Comparison of ENCODE assay signal across 28 mouse cellular contexts in the genomic region with DNA sequence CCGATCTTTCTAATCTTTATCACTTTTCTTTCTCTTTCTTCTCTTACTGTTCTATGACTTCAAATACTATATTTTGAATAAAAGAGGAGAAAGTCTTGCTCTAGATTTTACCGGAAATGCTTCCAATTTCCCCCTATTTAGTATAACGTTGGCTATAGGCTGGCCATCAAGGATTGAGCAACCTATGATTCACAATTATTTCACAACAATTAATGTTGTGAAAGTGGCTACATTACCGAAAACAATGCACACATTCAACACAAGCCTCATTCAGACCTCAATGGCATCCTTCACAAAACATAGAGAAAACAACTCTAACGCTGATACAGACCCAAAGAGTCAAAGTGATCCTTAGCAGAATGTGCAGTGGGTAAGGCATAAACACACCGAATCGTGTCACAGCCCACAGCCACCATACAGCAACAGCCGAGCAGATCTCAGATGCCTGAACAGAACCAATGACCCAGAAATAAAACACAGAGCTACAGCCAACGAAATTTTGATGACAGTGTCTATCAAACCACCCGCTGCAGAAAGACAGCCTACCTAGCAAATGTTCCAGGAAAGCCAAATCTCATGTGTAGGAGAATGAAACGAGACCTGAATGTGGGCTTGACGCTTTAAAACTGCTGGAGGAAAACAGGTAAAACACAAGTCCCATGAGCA. TPM values are rescaled to one million over a fixed set of nuclear protein-coding genes. Genes with fewer than 3 reads are reported as not detected.
DNase-seq lines count a peak whose midpoint lies in the region; ATAC-seq and TF ChIP-seq lines count a peak whose summit lies in the region.
"Had no signal": no experiment of that assay in that cellular context is flagged by ENCODE, and none has a peak within 500 bp of the region (broad histone marks: within the 10 kb centered on the region; RNA-seq: fewer than 3 reads in every experiment).

No protein-coding gene starts in this region.

- H3K27ac ChIP-seq in hindbrain, embryonic 12.5 days, result peak overlapping the region; percentile 66
- H3K27ac ChIP-seq in hindbrain, embryonic 16.5 days (ENCODE audit: low read depth, low read length), result no peak overlapping the region
- peak overlapping the region; percentile 19; the same call in 1 of the 2 replicates for H3K27ac ChIP-seq in bone marrow, adult 2 months (ENCODE audit: control insufficient read depth, insufficient read depth, low read depth, low read length, poor library complexity)
- H3K27ac ChIP-seq in forebrain, embryonic 13.5 days, result no peak overlapping the region
- H3K27ac ChIP-seq: embryonic facial prominence, embryonic 12.5 days; forebrain, embryonic 12.5 days; heart, embryonic 13.5 days; kidney, embryonic 15.5 days; limb, embryonic 13.5 days; liver, embryonic 12.5 days had no signal

- 62% methylated on average over 12 of the region's 12 CpGs for WGBS in hindbrain, embryonic 12.5 days
- WGBS in hindbrain, embryonic 16.5 days, result 55% methylated on average over 12 of the region's 12 CpGs
- 66% methylated on average over 12 of the region's 12 CpGs for WGBS in bone marrow, adult 2 months
- 53% methylated on average over 12 of the region's 12 CpGs for WGBS in forebrain, embryonic 13.5 days

- H3K4me1 ChIP-seq in hindbrain, embryonic 12.5 days, result peaks cover 54% of the 10 kb centered on the region
- H3K4me1 ChIP-seq in hindbrain, embryonic 16.5 days (ENCODE audit: control insufficient read depth, insufficient read depth, low read depth, low read length), result peaks cover 12% of the 10 kb centered on the region
- peaks cover 8% of the 10 kb centered on the region; the same call in 1 of the 2 replicates for H3K4me1 ChIP-seq in bone marrow, adult 2 months (ENCODE audit: control insufficient read depth, insufficient read depth, low read length)
- H3K4me1 ChIP-seq in forebrain, embryonic 13.5 days, result peaks cover 46% of the 10 kb centered on the region
- H3K4me1 ChIP-seq: embryonic facial prominence, embryonic 12.5 days; liver, embryonic 12.5 days had no signal

- 0 out of 2 replicates have a peak overlapping the region, but pooled peaks have one; percentile 11 for H3K4me2 ChIP-seq in hindbrain, embryonic 12.5 days (replicated peaks)
- no peak overlapping the region for H3K4me2 ChIP-seq in hindbrain, embryonic 16.5 days (ENCODE audit: low read length)
- H3K4me2 ChIP-seq in forebrain, embryonic 13.5 days, result no peak overlapping the region
- H3K4me2 ChIP-seq: embryonic facial prominence, embryonic 12.5 days; forebrain, embryonic 12.5 days; heart, embryonic 13.5 days; kidney, embryonic 15.5 days; limb, embryonic 13.5 days; liver, embryonic 12.5 days had no signal

- no peaks in the 10 kb centered on the region for H3K9me3 ChIP-seq in hindbrain, embryonic 12.5 days (replicated peaks)
- no peaks in the 10 kb centered on the region for H3K9me3 ChIP-seq in hindbrain, embryonic 16.5 days (ENCODE audit: control insufficient read depth, low read length)
- H3K9me3 ChIP-seq in forebrain, embryonic 13.5 days (replicated peaks), result no peaks in the 10 kb centered on the region
- H3K9me3 ChIP-seq: embryonic facial prominence, embryonic 12.5 days; forebrain, embryonic 12.5 days; heart, embryonic 13.5 days; kidney, embryonic 15.5 days; limb, embryonic 13.5 days; liver, embryonic 12.5 days had no signal

- TF ChIP-seq POLR2A in bone marrow, adult 2 months (IDR thresholded peaks at IDR 0.05; ENCODE audit: borderline replicate concordance, control insufficient read depth, low read depth, low read length), result no peak

- no peak for ATAC-seq in hindbrain, embryonic 12.5 days (ENCODE audit: low FRiP score)
- no peak for ATAC-seq in hindbrain, embryonic 16.5 days
- peak; percentile 38; the same call in 1 of the 2 replicates for ATAC-seq in megakaryocyte progenitor cell, adult 5-6 weeks (replicated peaks; ENCODE audit: poor library complexity)
- ATAC-seq in forebrain, embryonic 13.5 days, result no peak
- ATAC-seq: liver, embryonic 12.5 days; midbrain, embryonic 16.5 days had no signal

- no peaks in the 10 kb centered on the region for H3K36me3 ChIP-seq in hindbrain, embryonic 12.5 days
- no peaks in the 10 kb centered on the region for H3K36me3 ChIP-seq in hindbrain, embryonic 16.5 days (ENCODE audit: control insufficient read depth, insufficient read depth, low read length)
- no peaks in the 10 kb centered on the region for H3K36me3 ChIP-seq in C2C12 (ENCODE audit: control insufficient read depth, insufficient read depth)
- no peaks in the 10 kb centered on the region for H3K36me3 ChIP-seq in forebrain, embryonic 13.5 days (ENCODE audit: poor library complexity, severe bottlenecking)
- H3K36me3 ChIP-seq: embryonic facial prominence, embryonic 12.5 days; forebrain, embryonic 12.5 days; heart, embryonic 13.5 days; kidney, embryonic 15.5 days; limb, embryonic 13.5 days; liver, embryonic 12.5 days had no signal

- no peaks in the 10 kb centered on the region for H3K79me2 ChIP-seq in C2C12 (ENCODE audit: control insufficient read depth, insufficient read depth)

- H3K4me3 ChIP-seq in hindbrain, embryonic 12.5 days, result no peak overlapping the region
- no peak overlapping the region for H3K4me3 ChIP-seq in hindbrain, embryonic 16.5 days (ENCODE audit: low read length)
- no peak overlapping the region for H3K4me3 ChIP-seq in C2C12 (ENCODE audit: insufficient read depth, poor library complexity, severe bottlenecking)
- H3K4me3 ChIP-seq in bone marrow, adult 2 months (replicated peaks; ENCODE audit: control insufficient read depth, low read depth, low read length), result no peak overlapping the region
- no peak overlapping the region for H3K4me3 ChIP-seq in forebrain, embryonic 13.5 days
- H3K4me3 ChIP-seq: embryonic facial prominence, embryonic 12.5 days; forebrain, embryonic 12.5 days; heart, embryonic 13.5 days; kidney, embryonic 15.5 days; limb, embryonic 13.5 days; liver, embryonic 12.5 days had no signal

- no peaks in the 10 kb centered on the region for H3K79me3 ChIP-seq in C2C12 (ENCODE audit: low read depth)

- no peak for TF ChIP-seq CTCF in C2C12 (IDR thresholded peaks at IDR 0.05; ENCODE audit: control insufficient read depth, insufficient read depth, insufficient read length)
- no peak for TF ChIP-seq CTCF in bone marrow, adult 2 months (IDR thresholded peaks at IDR 0.05; ENCODE audit: control insufficient read depth, insufficient read depth, low read length)

- no peak overlapping the region for H3ac ChIP-seq in C2C12 (ENCODE audit: control insufficient read depth, insufficient read length, low read depth)

- H3K9ac ChIP-seq in hindbrain, embryonic 12.5 days, result no peak overlapping the region
- H3K9ac ChIP-seq in hindbrain, embryonic 16.5 days (ENCODE audit: low read depth, low read length), result no peak overlapping the region
- no peak overlapping the region for H3K9ac ChIP-seq in forebrain, embryonic 13.5 days
- H3K9ac ChIP-seq: embryonic facial prominence, embryonic 12.5 days; forebrain, embryonic 12.5 days; heart, embryonic 13.5 days; kidney, embryonic 15.5 days; limb, embryonic 13.5 days; liver, embryonic 12.5 days had no signal

- no peaks in the 10 kb centered on the region; the same call in 1 of the 2 replicates for H3K27me3 ChIP-seq in hindbrain, embryonic 12.5 days
- H3K27me3 ChIP-seq in hindbrain, embryonic 16.5 days (replicated peaks; ENCODE audit: control insufficient read depth, insufficient read depth, low read length), result no peaks in the 10 kb centered on the region
- no peaks in the 10 kb centered on the region for H3K27me3 ChIP-seq in C2C12 (ENCODE audit: control insufficient read depth, insufficient read depth, insufficient read length)
- no peaks in the 10 kb centered on the region for H3K27me3 ChIP-seq in forebrain, embryonic 13.5 days

- DNase-seq in natural killer cell, adult 2 months (ENCODE audit: low spot score in 2 of 2), result no peak
- no peak for DNase-seq in B cell, adult 2 months
- DNase-seq: adrenal gland, postnatal 36 days; cerebellum, adult 18-20 months; cerebellum, postnatal 14 days; gastrocnemius, postnatal 10 days; heart, adult 18-20 months; heart, postnatal 14 days; kidney, adult 11 months; kidney, postnatal 36 days; layer of hippocampus, postnatal 36 days; lung, adult 18-20 months; lung, postnatal 36 days; right cerebral cortex, postnatal 25 days; spleen, adult 18-20 months had no signal

RNA-seq across cellular contexts. Expression of a gene that starts 7.5 kb away (rescaled TPM):
- 38.7 and 46.7 TPM in 2 replicates for polyA plus RNA-seq in hindbrain, embryonic 12.5 days (2016; fragmentation: Nextera tagmentation; extraction: Ambion mirVana)
- 30.3 and 30.8 TPM in 2 replicates for polyA plus RNA-seq in hindbrain, embryonic 16.5 days (2015; fragmentation: Nextera tagmentation; extraction: Ambion mirVana)
- polyA plus RNA-seq in C2C12 (2012; fragmentation: generic; extraction: Trizol), result 0.21 TPM
- 8.8 and 18.3 TPM in 2 replicates for polyA plus RNA-seq in bone marrow, adult 2 months (2011; ENCODE audit: insufficient read depth, insufficient read length, low replicate concordance, missing spikeins)
- total RNA-seq in megakaryocyte progenitor cell, adult 5-6 weeks (2015), result 44.9 and 57.1 TPM in 2 replicates
- 35.8 and 40.9 TPM in 2 replicates for total RNA-seq in megakaryocyte progenitor cell, adult 5-6 weeks (2017)
- 12.8 and 17.4 TPM in 2 replicates for polyA plus RNA-seq in forebrain, embryonic 13.5 days (2015; fragmentation: Nextera tagmentation; extraction: Ambion mirVana)

RNA-seq across cellular contexts. Expression of a gene that starts 15.8 kb away (rescaled TPM):
- 9.5 and 9.7 TPM in 2 replicates for polyA plus RNA-seq in hindbrain, embryonic 12.5 days (2016; fragmentation: Nextera tagmentation; extraction: Ambion mirVana)
- polyA plus RNA-seq in hindbrain, embryonic 16.5 days (2015; fragmentation: Nextera tagmentation; extraction: Ambion mirVana), result 11.4 and 17.6 TPM in 2 replicates
- 0.46 TPM for polyA plus RNA-seq in C2C12 (2012; fragmentation: generic; extraction: Trizol)
- polyA plus RNA-seq in bone marrow, adult 2 months (2011; ENCODE audit: insufficient read depth, insufficient read length, low replicate concordance, missing spikeins), result 11.9 and 15.0 TPM in 2 replicates
- 0.44 TPM in 1 of 2 replicates, not detected in the other for total RNA-seq in megakaryocyte progenitor cell, adult 5-6 weeks (2015)
- 0.08 TPM in 1 of 2 replicates, not detected in the other for total RNA-seq in megakaryocyte progenitor cell, adult 5-6 weeks (2017)
- polyA plus RNA-seq in forebrain, embryonic 13.5 days (2015; fragmentation: Nextera tagmentation; extraction: Ambion mirVana), result 3.9 and 4.1 TPM in 2 replicates

RNA-seq across cellular contexts. Expression of a gene that starts 37.4 kb away (rescaled TPM):
- polyA plus RNA-seq in hindbrain, embryonic 12.5 days (2016; fragmentation: Nextera tagmentation; extraction: Ambion mirVana), result 237 and 251 TPM in 2 replicates
- 120 and 126 TPM in 2 replicates for polyA plus RNA-seq in hindbrain, embryonic 16.5 days (2015; fragmentation: Nextera tagmentation; extraction: Ambion mirVana)
- polyA plus RNA-seq in C2C12 (2012; fragmentation: generic; extraction: Trizol), result 7.5 TPM
- 7.1 and 12.1 TPM in 2 replicates for polyA plus RNA-seq in bone marrow, adult 2 months (2011; ENCODE audit: insufficient read depth, insufficient read length, low replicate concordance, missing spikeins)
- 129 and 134 TPM in 2 replicates for total RNA-seq in megakaryocyte progenitor cell, adult 5-6 weeks (2015)
- total RNA-seq in megakaryocyte progenitor cell, adult 5-6 weeks (2017), result 58.4 and 63.3 TPM in 2 replicates
- polyA plus RNA-seq in forebrain, embryonic 13.5 days (2015; fragmentation: Nextera tagmentation; extraction: Ambion mirVana), result 287 and 299 TPM in 2 replicates

RNA-seq across cellular contexts. Expression of a gene that starts 50.5 kb away (rescaled TPM):
- polyA plus RNA-seq in hindbrain, embryonic 12.5 days (2016; fragmentation: Nextera tagmentation; extraction: Ambion mirVana), result 0.10 and 0.12 TPM in 2 replicates
- polyA plus RNA-seq in hindbrain, embryonic 16.5 days (2015; fragmentation: Nextera tagmentation; extraction: Ambion mirVana), result 2.5 and 5.4 TPM in 2 replicates
- 0.06 TPM for polyA plus RNA-seq in C2C12 (2012; fragmentation: generic; extraction: Trizol)
- not detected in 2 replicates for polyA plus RNA-seq in bone marrow, adult 2 months (2011; ENCODE audit: insufficient read depth, insufficient read length, low replicate concordance, missing spikeins)
- 0.12 and 0.17 TPM in 2 replicates for total RNA-seq in megakaryocyte progenitor cell, adult 5-6 weeks (2015)
- under 0.01 and 0.03 TPM in 2 replicates for total RNA-seq in megakaryocyte progenitor cell, adult 5-6 weeks (2017)
- polyA plus RNA-seq in forebrain, embryonic 13.5 days (2015; fragmentation: Nextera tagmentation; extraction: Ambion mirVana), result 0.06 and 0.64 TPM in 2 replicates

Comparison
In these comparisons a context has a peak if more than half of its experiments do, and no peak if none do; other contexts are left out.
1. H3K27ac ChIP-seq: peak in hindbrain, embryonic 12.5 days (single experiment) and bone marrow, adult 2 months (single experiment); none in hindbrain, embryonic 16.5 days (single experiment) and forebrain, embryonic 13.5 days (single experiment).